Mouse (Mus musculus): ENCODE results near the gene Olfr1337.
"Not testable (repeated sequence)": the region's sequence is repeated elsewhere in the genome, so short reads cannot be mapped to it uniquely, and the experiment has no call there.

The Olfr1337 gene

DNA sequence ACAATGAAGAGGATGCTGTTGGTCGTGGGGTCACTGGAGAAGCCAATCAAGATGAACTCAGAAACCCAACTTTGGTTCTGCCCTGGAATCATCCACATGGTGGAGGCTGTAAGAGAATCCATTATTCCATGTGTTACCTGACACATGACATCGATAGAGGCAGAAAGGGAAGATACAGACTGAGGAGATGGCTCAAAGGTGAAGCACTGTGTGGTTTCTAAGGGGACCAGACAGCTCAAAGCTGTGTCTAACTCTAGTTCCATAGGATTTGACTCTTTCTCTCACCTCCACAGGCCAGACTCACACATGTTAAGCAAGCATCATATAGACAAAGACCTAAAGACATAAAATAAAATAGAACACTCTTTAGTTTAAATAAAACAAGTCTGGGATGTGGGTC lies at the start of gene Olfr1337:
Gene Olfr1337 (minus strand): TSS at position 101 of the 400 bp plus-strand sequence.
- DNase-seq (ENCODE audit: low spot score in 2 of 2): no peak

DNA sequence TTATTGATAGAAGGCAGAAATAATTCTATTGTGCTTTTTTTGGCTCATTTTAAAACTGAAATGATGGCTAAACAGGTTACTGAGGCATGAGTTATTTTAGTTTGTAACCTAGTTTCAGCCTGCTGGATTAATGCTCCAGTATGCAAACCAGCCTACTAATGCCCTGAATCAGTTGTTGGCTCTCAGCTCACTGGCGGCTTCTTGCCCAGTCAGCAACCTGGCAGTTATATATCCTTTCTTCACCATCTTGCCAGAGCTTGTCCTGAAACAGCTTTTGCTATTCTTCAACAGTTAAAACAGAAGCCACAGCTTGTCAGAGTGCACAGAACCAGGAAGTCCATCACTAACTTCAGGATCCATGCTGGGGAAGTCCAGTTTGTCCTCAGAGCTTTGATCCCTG lies 36.5 kb upstream of the Olfr1337 start:
- no peak for DNase-seq (ENCODE audit: low spot score in 2 of 2)

DNA sequence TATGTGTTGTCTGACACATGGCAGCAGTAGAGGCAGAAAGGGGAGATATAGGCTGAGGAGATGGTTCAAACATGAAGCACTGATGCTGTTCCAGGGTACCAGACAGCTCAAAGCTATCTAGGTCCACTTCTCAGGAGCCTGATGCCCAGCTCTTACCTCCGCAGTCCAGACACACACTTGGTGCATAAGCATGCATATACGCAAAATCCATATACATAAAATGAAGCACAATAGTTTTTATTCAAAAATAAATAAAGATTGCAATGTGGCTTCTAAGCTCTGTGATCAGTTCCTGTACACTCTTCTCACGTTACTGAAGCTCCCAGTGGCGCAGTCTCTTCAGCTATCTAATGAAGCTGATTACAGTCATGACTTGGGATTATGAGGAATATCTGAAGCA lies 27.5 kb upstream of the Olfr1337 start, which contains the start of gene Olfr1335:
Gene Olfr1335 (minus strand): TSS at position 101 of the 400 bp plus-strand sequence.
- DNase-seq (ENCODE audit: low spot score in 2 of 2): no peak

DNA sequence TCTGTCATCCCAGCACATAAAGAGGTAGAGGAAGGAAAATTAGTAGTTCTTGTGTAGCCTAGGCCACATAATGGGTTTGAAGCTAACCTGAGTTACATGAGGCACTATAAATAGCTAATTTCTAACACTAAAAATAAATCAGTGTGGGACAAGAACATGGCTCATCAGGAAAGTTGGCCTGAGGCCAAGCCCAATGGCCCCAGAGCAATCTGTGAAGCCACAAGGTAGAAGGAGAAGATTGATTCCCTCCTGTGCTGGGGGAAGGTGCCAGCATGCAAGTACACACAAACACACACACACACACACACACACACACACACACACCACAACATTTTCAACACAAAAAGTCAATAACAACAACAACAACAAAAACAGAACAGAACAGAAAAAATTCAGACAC lies 10.4 kb upstream of the Olfr1337 start:
- not testable (repeated sequence) for DNase-seq (ENCODE audit: low spot score in 2 of 2)

DNA sequence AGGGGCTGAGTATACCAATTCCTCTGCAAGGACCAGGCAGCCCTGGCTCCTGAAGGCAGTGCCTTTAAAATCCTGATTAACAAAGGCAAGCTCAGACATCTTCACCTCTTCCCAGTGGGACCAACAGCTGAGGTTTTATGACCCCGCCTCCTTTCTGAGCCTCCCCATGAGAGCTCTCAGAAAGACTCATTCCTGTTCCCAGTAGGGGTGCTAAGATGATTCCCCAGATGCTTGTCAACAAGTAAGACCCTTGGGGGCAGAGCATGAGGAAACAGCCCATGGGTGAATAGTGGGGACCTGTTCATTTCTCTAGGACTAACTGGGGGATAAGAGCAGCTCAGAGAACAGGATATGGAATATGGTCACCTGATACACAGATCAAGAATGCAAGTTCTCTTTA lies 23.7 kb downstream of the Olfr1337 start, which contains the start of gene Olfr1338:
Gene Olfr1338 (minus strand): TSS at position 101 of the 400 bp plus-strand sequence.
- no peak for DNase-seq (ENCODE audit: low spot score in 2 of 2)

DNA sequence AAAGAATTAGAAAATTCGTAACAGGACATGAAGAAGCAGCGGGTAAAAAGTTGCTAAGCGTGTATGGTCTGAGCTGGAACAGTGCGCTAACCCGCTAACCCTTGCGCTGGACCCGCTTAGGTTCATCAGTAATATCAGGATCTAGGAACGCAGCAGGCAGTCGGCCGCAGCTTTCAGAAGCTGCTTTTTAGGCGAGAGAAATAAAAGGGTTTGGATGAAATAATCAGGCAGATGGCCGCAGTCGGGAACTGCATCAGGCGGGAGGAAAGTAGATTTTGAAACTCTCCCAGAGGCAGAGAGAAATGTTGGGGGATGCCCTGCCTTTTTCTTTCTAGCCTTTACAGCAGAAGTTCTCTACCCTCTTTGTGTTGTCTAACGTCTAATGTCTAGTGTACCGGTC lies 40.5 kb downstream of the Olfr1337 start:
- DNase-seq (ENCODE audit: low spot score in 2 of 2): no peak

DNA sequence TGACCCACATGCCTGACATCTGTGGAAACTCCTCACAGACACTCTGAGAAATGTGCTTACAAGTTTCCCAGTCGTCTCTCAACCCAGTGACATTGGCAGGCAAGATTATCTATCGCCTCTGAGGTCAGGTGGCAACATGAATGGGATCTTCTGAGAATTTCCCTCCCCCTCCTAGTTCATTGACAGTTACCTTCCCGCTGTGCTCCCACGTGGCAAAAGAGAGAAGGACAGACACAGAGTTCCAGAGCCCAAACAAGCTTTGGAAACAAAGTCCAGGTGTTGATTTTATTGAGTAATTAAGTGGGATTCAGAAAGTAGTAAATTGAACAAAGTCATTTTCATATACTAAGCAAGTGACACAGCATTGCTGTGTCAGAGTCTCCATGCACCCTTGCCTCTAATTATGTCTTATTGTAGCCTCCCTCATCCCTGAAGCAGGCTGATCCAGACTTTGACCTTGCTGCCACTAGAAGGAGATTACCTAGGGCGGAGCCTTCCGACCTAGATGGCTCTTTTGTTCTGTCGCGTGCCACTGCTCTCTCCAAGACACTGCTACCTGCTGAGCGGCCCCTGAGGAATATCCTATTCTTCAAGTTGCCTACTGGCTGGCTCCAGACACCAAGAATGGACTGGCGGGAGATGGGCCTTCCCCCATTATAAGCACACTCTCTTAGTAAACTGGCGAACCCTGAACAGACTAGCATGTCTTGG lies 41.2 kb downstream of the Olfr1337 start:
- no peak for DNase-seq (ENCODE audit: low spot score in 2 of 2)

DNA sequence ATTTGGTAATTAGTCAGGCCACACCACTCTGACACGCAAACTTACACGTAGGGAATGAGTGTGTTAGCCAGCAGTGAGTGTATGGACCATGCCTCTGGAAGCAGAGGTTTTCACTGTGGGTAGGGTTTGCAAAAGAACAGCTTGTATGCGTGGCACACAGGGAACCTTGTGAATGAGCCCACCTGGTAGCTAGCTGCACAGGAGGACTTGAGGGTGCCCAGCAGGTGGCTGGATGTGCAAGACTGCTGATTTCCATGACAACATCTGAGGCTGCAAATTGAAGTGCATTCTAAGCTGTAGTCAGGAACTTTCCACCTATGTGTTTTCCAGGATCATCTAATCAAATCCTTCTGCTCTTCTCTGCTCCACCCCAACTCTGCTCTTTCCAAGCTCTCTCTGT lies 42.8 kb downstream of the Olfr1337 start:
- no peak for DNase-seq (ENCODE audit: low spot score in 2 of 2)

DNA sequence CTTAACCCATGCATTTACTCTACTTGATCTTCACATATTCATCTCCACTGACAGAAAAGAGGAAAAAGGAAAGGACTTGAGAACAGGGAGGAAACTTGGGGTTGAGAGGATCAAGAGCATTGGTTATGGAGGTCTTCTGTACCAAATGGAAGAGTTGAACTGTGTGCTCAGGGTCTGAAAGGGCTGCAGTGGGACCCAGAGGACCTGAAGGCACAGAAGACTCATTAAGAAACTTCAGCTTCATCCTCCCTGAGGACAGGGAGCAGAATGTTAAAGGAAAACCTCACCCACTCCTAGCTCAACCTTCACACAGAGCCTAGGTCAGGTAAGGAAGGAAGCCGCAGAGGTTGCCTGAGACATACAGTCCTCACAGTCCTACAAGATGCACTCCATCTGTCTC lies 50.5 kb downstream of the Olfr1337 start, which contains the start of gene Olfr1339:
Gene Olfr1339 (plus strand): TSS at position 301 of the 400 bp plus-strand sequence.
- no peak for DNase-seq (ENCODE audit: low spot score in 2 of 2)

Data from urinary bladder, postnatal 4 days (tissue).